ENCODE assay signal across 24 mouse cellular contexts in genomic region chr6:84863816-84864375, GRCm38 (mm10).
DNase-seq lines count a peak whose midpoint lies in the region; ATAC-seq and TF ChIP-seq lines count a peak whose summit lies in the region.
"Had no signal": no experiment of that assay in that cellular context is flagged by ENCODE, and none has a peak within 500 bp of the region (broad histone marks: within the 10 kb centered on the region; RNA-seq: fewer than 3 reads in every experiment).

No protein-coding gene starts in this region.

- no peak for TF ChIP-seq POLR2A in embryonic fibroblast, embryonic 13.5 days (IDR thresholded peaks at IDR 0.05; ENCODE audit: low read depth, low read length)

- peaks cover 10% of the 10 kb centered on the region for H3K4me1 ChIP-seq in embryonic fibroblast, embryonic 13.5 days (ENCODE audit: control insufficient read depth, insufficient read depth, low read length)
- H3K4me1 ChIP-seq: liver, embryonic 15.5 days had no signal

- peak overlapping the region; percentile 4; the same call in 1 of the 2 replicates for H3K27ac ChIP-seq in embryonic fibroblast, embryonic 13.5 days (ENCODE audit: insufficient read depth, low read length)
- H3K27ac ChIP-seq: forebrain, embryonic 13.5 days; heart, embryonic 15.5 days; hindbrain, embryonic 12.5 days; limb, embryonic 12.5 days; liver, embryonic 15.5 days; midbrain, embryonic 10.5 days; neural tube, embryonic 12.5 days had no signal

- peak; percentile 29 for DNase-seq in adrenal gland, adult 2 months
- DNase-seq in adrenal gland, adult 18-20 months (ENCODE audit: low spot score in 2 of 2) = no peak
- peak; percentile 67 for DNase-seq in 3T3-L1 (ENCODE audit: low read depth, low spot score)
- DNase-seq in adrenal gland, adult 8-10 months = peak; percentile 14
- DNase-seq in thymus, postnatal 0 days (ENCODE audit: low spot score) = no peak
- DNase-seq: cerebellum, adult 2 months; cerebellum, postnatal 14 days; kidney, postnatal 25 days; lung, embryonic 14.5 days; lung, postnatal 14 days; right cerebral cortex, postnatal 4 days; thymus, adult 2 months; thymus, postnatal 4 days had no signal

- TF ChIP-seq CTCF in embryonic fibroblast, embryonic 13.5 days (IDR thresholded peaks at IDR 0.05; ENCODE audit: borderline replicate concordance, insufficient read depth, low read length) = no peak

- no peak for ATAC-seq in CD4-positive, CD25-positive, alpha-beta regulatory T cell, adult 4 months
- ATAC-seq: forebrain, embryonic 13.5 days; intestine, postnatal 0 days had no signal

- no peak overlapping the region for H3K4me3 ChIP-seq in embryonic fibroblast, embryonic 13.5 days (ENCODE audit: insufficient read depth, low read length)
- H3K4me3 ChIP-seq: forebrain, embryonic 13.5 days; heart, embryonic 15.5 days; hindbrain, embryonic 12.5 days; limb, embryonic 12.5 days; liver, embryonic 15.5 days; midbrain, embryonic 10.5 days; myocyte; neural tube, embryonic 12.5 days had no signal

Comparison
In these comparisons a context has a peak if more than half of its experiments do, and no peak if none do; other contexts are left out.
1. DNase-seq: peak in adrenal gland, adult 2 months (single experiment), 3T3-L1 (single experiment) and adrenal gland, adult 8-10 months (single experiment); none in adrenal gland, adult 18-20 months (0 of 2) and thymus, postnatal 0 days (single experiment).